Mouse (Mus musculus) liver, embryonic 18 days (tissue): ENCODE data around the gene Klra9. TPM values are rescaled to one million over a fixed set of nuclear protein-coding genes. Genes with fewer than 3 reads are reported as not detected.

Experiments
- polyA plus RNA-seq: library from polyadenylated mRNA; depleted of rRNA; stranded (reverse); fragments of >200 nt; gene quantifications from 2 replicates; pipeline ENCODE4 v1.2.3, GENCODE M21; 2012; rRNA removed

The Klra9 gene
- polyA plus RNA-seq: not detected in 2 replicates

GRCm38 (mm10) chr6:130193012-130193411 lies at the start of gene Klra9:
Gene Klra9, minus strand, starts transcription at chr6:130193112.

GRCm38 (mm10) chr6:130233222-130233621 lies 40.3 kb upstream of the Klra9 start, which contains the start of gene Klra7:
Gene Klra7, minus strand, starts transcription at chr6:130233322.

GRCm38 (mm10) chr6:130129798-130130197 lies 63.1 kb downstream of the Klra9 start, which contains the start of gene Klra8:
Gene Klra8, minus strand, starts transcription at chr6:130129898.

Other genes with a start within 250 kb of the Klra9 start
- gene Klra6, start 166.2 kb downstream of the Klra9 start, polyA plus RNA-seq: not detected in 2 replicates
- not detected in 2 replicates for gene Klra4, start 125.8 kb downstream of the Klra9 start, polyA plus RNA-seq
- not detected in 2 replicates for gene Klra8, start 63.2 kb downstream of the Klra9 start, polyA plus RNA-seq
- gene Klra7, start 40.2 kb upstream of the Klra9 start, polyA plus RNA-seq: not detected in 2 replicates
- gene Klra10, start 88.8 kb upstream of the Klra9 start, polyA plus RNA-seq: not detected in 2 replicates
- gene Klra3, start 144.5 kb upstream of the Klra9 start, polyA plus RNA-seq: not detected in 2 replicates
- 0.02 and 0.07 TPM in 2 replicates for gene Klra1, start 193.8 kb upstream of the Klra9 start, polyA plus RNA-seq